Mouse (Mus musculus) hindbrain, embryonic 14.5 days (tissue): ENCODE results near the gene 4932438H23Rik. TPM values are rescaled to one million over a fixed set of nuclear protein-coding genes. Genes with fewer than 3 reads are reported as not detected.
A peak's percentile ranks its signal among the peaks of the same experiment; 100 is the strongest.

Source experiments
- ATAC-seq: fragments of 200-750 bp; cut with Nextera tagmentation; 2 replicates; pipeline ENCODE4 v1.8.0; 2017; ENCODE audit warnings: moderate number of reproducible peaks, mild to moderate bottlenecking, moderate TSS enrichment, moderate library complexity; ENCODE audit not compliant: low FRiP score
- DNase-seq: peaks from one replicate; pipeline ENCODE4 v3.0.0-alpha.2; 2015; ENCODE audit warnings: low spot score
- H3K27ac ChIP-seq: fragments of 300-500 bp; sonication (generic); 2 replicates; pipeline ENCODE4 v1.5.1; 2014; ENCODE audit warnings: mild to moderate bottlenecking, moderate library complexity
- H3K27me3 ChIP-seq: fragments of 300-500 bp; sonication (generic); 2 replicates; pipeline ENCODE4 v1.6.1; 2014; ENCODE audit warnings: mild to moderate bottlenecking, low read length, mixed read lengths; ENCODE audit not compliant: control insufficient read depth, insufficient read depth
- H3K36me3 ChIP-seq: fragments of 300-500 bp; sonication (generic); replicated peaks from 2 replicates; pipeline ENCODE4 v1.6.1; 2014; ENCODE audit not compliant: control insufficient read depth, insufficient read depth
- H3K4me1 ChIP-seq: fragments of 300-500 bp; sonication (generic); replicated peaks from 2 replicates; pipeline ENCODE4 v1.6.1; 2014; ENCODE audit warnings: antibody characterized with exemption, low read length, mixed read lengths; ENCODE audit not compliant: control insufficient read depth, insufficient read depth
- H3K4me2 ChIP-seq: fragments of 300-500 bp; sonication (generic); replicated peaks from 2 replicates; pipeline ENCODE4 v1.6.1; 2014; ENCODE audit warnings: mild to moderate bottlenecking, moderate library complexity
- H3K4me3 ChIP-seq: fragments of 300-500 bp; sonication (generic); replicated peaks from 2 replicates; pipeline ENCODE4 v1.5.1; 2014; ENCODE audit warnings: mild to moderate bottlenecking, low read length
- H3K9ac ChIP-seq: fragments of 300-500 bp; sonication (generic); 2 replicates; pipeline ENCODE4 v1.6.1; 2014
- H3K9me3 ChIP-seq: fragments of 300-500 bp; sonication (generic); 2 replicates; pipeline ENCODE4 v1.6.1; 2016; ENCODE audit warnings: low read length; ENCODE audit not compliant: control insufficient read depth
- WGBS: fragments of 180-500 bp; shearing (Covaris S2); extraction: QIAGEN DNeasy Blood & Tissue Kit; methylation state at CpG from one replicate; pipeline ENCODE4 v1.1.7; 2014; 5-methylcytosine and 5-hydroxymethylcytosine counted together
- polyA plus RNA-seq: library from polyadenylated mRNA; unstranded; fragments of >200 nt; fragmentation: Nextera tagmentation; extraction: Ambion mirVana; gene quantifications from 2 replicates; pipeline ENCODE4 v1.2.1, GENCODE M21; 2014

The 4932438H23Rik gene
- polyA plus RNA-seq, 1 experiment from 2014 or later: 0.76 TPM

GRCm38 (mm10) chr16:91105481-91106051 is 10.6 kb upstream of the 4932438H23Rik start:
- H3K27me3 ChIP-seq: peaks cover 40% of the 10 kb centered on the region

GRCm38 (mm10) chr16:91104821-91105480 is 10.0 kb upstream of the 4932438H23Rik start:
- H3K4me1 ChIP-seq: no peaks in the 10 kb centered on the region
- ATAC-seq (no peak), DNase-seq (no peak)

More at GRCm38 (mm10) chr16:91105481-91106051, 10.6 kb upstream of the 4932438H23Rik start:
- Histone ChIP-seq H3K9me3 (no peaks in the 10 kb centered on the region), H3K36me3 (no peaks in the 10 kb centered on the region), H3K4me1 (no peaks in the 10 kb centered on the region), H3K9ac (no peak overlapping the region), H3K4me2 (no peak overlapping the region), H3K4me3 (no peak overlapping the region), H3K27ac (no peak overlapping the region)
- 46% methylated on average over 13 of the region's 13 CpGs for WGBS
- DNase-seq (no peak), ATAC-seq (no peak)

GRCm38 (mm10) chr16:91103386-91103785 is 8.5 kb upstream of the 4932438H23Rik start:
- H3K36me3 ChIP-seq: no peaks in the 10 kb centered on the region
- peaks cover 40% of the 10 kb centered on the region for H3K27me3 ChIP-seq
- 85% methylated on average over 14 of the region's 14 CpGs for WGBS
- H3K4me2 ChIP-seq: no peak overlapping the region
- H3K4me1 ChIP-seq: no peaks in the 10 kb centered on the region
- H3K27ac ChIP-seq: no peak overlapping the region
- no peaks in the 10 kb centered on the region for H3K9me3 ChIP-seq
- DNase-seq (no peak), ATAC-seq (no peak)
- no peak overlapping the region for H3K9ac ChIP-seq
- H3K4me3 ChIP-seq: no peak overlapping the region

More at GRCm38 (mm10) chr16:91104821-91105480, 10.0 kb upstream of the 4932438H23Rik start:
- 39% methylated on average over 10 of the region's 10 CpGs for WGBS
- H3K9me3 ChIP-seq: no peaks in the 10 kb centered on the region
- H3K36me3 ChIP-seq: no peaks in the 10 kb centered on the region
- H3K27me3 ChIP-seq: peaks cover 40% of the 10 kb centered on the region
- no peak overlapping the region for H3K4me2 ChIP-seq
- H3K27ac ChIP-seq: no peak overlapping the region
- H3K9ac ChIP-seq: no peak overlapping the region
- no peak overlapping the region for H3K4me3 ChIP-seq

- H3K4me2 ChIP-seq: no peak overlapping the region
- no peak overlapping the region for H3K27ac ChIP-seq
- 70% methylated on average over 2 of the region's 2 CpGs for WGBS
- H3K36me3 ChIP-seq: no peaks in the 10 kb centered on the region
- no peak overlapping the region for H3K9ac ChIP-seq
- no peak overlapping the region for H3K4me3 ChIP-seq
- peaks cover 24% of the 10 kb centered on the region for H3K27me3 ChIP-seq
- H3K4me1 ChIP-seq: no peaks in the 10 kb centered on the region
- ATAC-seq (no peak), DNase-seq (no peak)
- H3K9me3 ChIP-seq: no peaks in the 10 kb centered on the region
Measured at GRCm38 (mm10) chr16:91100484-91100883, 5.6 kb upstream of the 4932438H23Rik start.

- H3K27ac ChIP-seq: no peak overlapping the region
- H3K9me3 ChIP-seq: no peaks in the 10 kb centered on the region
- no peak overlapping the region for H3K4me3 ChIP-seq
- H3K4me1 ChIP-seq: no peaks in the 10 kb centered on the region
- H3K9ac ChIP-seq: no peak overlapping the region
- DNase-seq (peak; percentile 50), ATAC-seq (no peak)
- 44% methylated on average over 16 of the region's 16 CpGs for WGBS
- peaks cover 24% of the 10 kb centered on the region for H3K27me3 ChIP-seq
- H3K36me3 ChIP-seq: no peaks in the 10 kb centered on the region
- peak overlapping the region; percentile 19; the same call in 1 of the 2 replicates for H3K4me2 ChIP-seq
Measured at GRCm38 (mm10) chr16:91099444-91100065, 4.6 kb upstream of the 4932438H23Rik start.

GRCm38 (mm10) chr16:91097858-91098257 is 2.9 kb upstream of the 4932438H23Rik start:
- ATAC-seq (no peak), DNase-seq (no peak)
- Histone ChIP-seq H3K36me3 (no peaks in the 10 kb centered on the region), H3K4me2 (no peak overlapping the region), H3K27ac (no peak overlapping the region), H3K27me3 (peaks cover 19% of the 10 kb centered on the region), H3K9me3 (no peaks in the 10 kb centered on the region), H3K9ac (no peak overlapping the region), H3K4me1 (no peaks in the 10 kb centered on the region), H3K4me3 (no peak overlapping the region)
- WGBS: 92% methylated on average over 11 of the region's 11 CpGs

GRCm38 (mm10) chr16:91096984-91097506 is 2.1 kb upstream of the 4932438H23Rik start:
- no peaks in the 10 kb centered on the region for H3K4me1 ChIP-seq
- H3K36me3 ChIP-seq: no peaks in the 10 kb centered on the region
- H3K27ac ChIP-seq: no peak overlapping the region
- H3K4me3 ChIP-seq: no peak overlapping the region
- ATAC-seq: no peak
- no peaks in the 10 kb centered on the region for H3K9me3 ChIP-seq
- H3K9ac ChIP-seq: no peak overlapping the region
- H3K4me2 ChIP-seq: no peak overlapping the region
- no peak for DNase-seq
- 78% methylated on average over 4 of the region's 4 CpGs for WGBS
- peaks cover 14% of the 10 kb centered on the region for H3K27me3 ChIP-seq

- Histone ChIP-seq H3K36me3 (no peaks in the 10 kb centered on the region), H3K9me3 (no peaks in the 10 kb centered on the region), H3K4me2 (no peak overlapping the region), H3K27me3 (peaks cover 10% of the 10 kb centered on the region; the same call in 1 of the 2 replicates), H3K27ac (no peak overlapping the region), H3K4me1 (no peaks in the 10 kb centered on the region), H3K9ac (no peak overlapping the region), H3K4me3 (no peak overlapping the region)
- ATAC-seq (no peak), DNase-seq (no peak)
- WGBS: 92% methylated on average over 2 of the region's 2 CpGs
Measured at GRCm38 (mm10) chr16:91096016-91096415, 1.1 kb upstream of the 4932438H23Rik start.

GRCm38 (mm10) chr16:91086642-91087306 is 8.1 kb downstream of the 4932438H23Rik start:
- Histone ChIP-seq H3K9ac (no peak overlapping the region), H3K27ac (no peak overlapping the region), H3K9me3 (no peaks in the 10 kb centered on the region), H3K27me3 (peaks cover 30% of the 10 kb centered on the region), H3K36me3 (no peaks in the 10 kb centered on the region), H3K4me2 (no peak overlapping the region), H3K4me3 (no peak overlapping the region), H3K4me1 (no peaks in the 10 kb centered on the region)
- no peak for DNase-seq
- no peak for ATAC-seq
- WGBS: 65% methylated on average over 4 of the region's 4 CpGs
